Mouse (Mus musculus) midbrain, embryonic 13.5 days (tissue): Measurements from ENCODE around the gene Gm20662. TPM values are rescaled to one million over a fixed set of nuclear protein-coding genes. Genes with fewer than 3 reads are reported as not detected.
A peak's percentile ranks its signal among the peaks of the same experiment; 100 is the strongest.

Source experiments
- ATAC-seq: fragments of 200-750 bp; cut with Nextera tagmentation; 2 replicates; pipeline ENCODE4 v1.8.0; 2017; ENCODE audit warnings: mild to moderate bottlenecking, moderate TSS enrichment, moderate library complexity
- H3K27ac ChIP-seq: fragments of 300-500 bp; sonication (generic); 2 replicates; pipeline ENCODE4 v1.5.1; 2015; ENCODE audit warnings: inconsistent platforms, mild to moderate bottlenecking, moderate library complexity
- H3K27me3 ChIP-seq: fragments of 300-500 bp; sonication (generic); 2 replicates; pipeline ENCODE4 v1.6.1; 2015; ENCODE audit warnings: mild to moderate bottlenecking, inconsistent platforms
- H3K36me3 ChIP-seq: fragments of 300-500 bp; sonication (generic); 2 replicates; pipeline ENCODE4 v1.6.1; 2015; ENCODE audit warnings: mild to moderate bottlenecking, inconsistent platforms
- H3K4me1 ChIP-seq: fragments of 300-500 bp; sonication (generic); replicated peaks from 2 replicates; pipeline ENCODE4 v1.6.1; 2015; ENCODE audit warnings: inconsistent platforms
- H3K4me2 ChIP-seq: fragments of 300-500 bp; sonication (generic); replicated peaks from 2 replicates; pipeline ENCODE4 v1.6.1; 2015; ENCODE audit warnings: moderate library complexity, mild to moderate bottlenecking, inconsistent platforms
- H3K4me3 ChIP-seq: fragments of 300-500 bp; sonication (generic); replicated peaks from 2 replicates; pipeline ENCODE4 v1.5.1; 2015; ENCODE audit warnings: mild to moderate bottlenecking, inconsistent platforms
- H3K9ac ChIP-seq: fragments of 300-500 bp; sonication (generic); replicated peaks from 2 replicates; pipeline ENCODE4 v1.6.1; 2015; ENCODE audit warnings: mild to moderate bottlenecking, inconsistent platforms
- H3K9me3 ChIP-seq: fragments of 300-500 bp; sonication (generic); 2 replicates; pipeline ENCODE4 v1.6.1; 2016; ENCODE audit warnings: mild to moderate bottlenecking, inconsistent platforms
- WGBS: fragments of 180-500 bp; shearing (Covaris S2); methylation state at CpG from one replicate; pipeline ENCODE4 v1.1.7; 2015; 5-methylcytosine and 5-hydroxymethylcytosine counted together
- polyA plus RNA-seq: library from polyadenylated mRNA; unstranded; fragments of >200 nt; fragmentation: Nextera tagmentation; extraction: Ambion mirVana; gene quantifications from 2 replicates; pipeline ENCODE4 v1.2.1, GENCODE M21; 2015

Gene Gm20662
- polyA plus RNA-seq, 1 experiment from 2014 or later, result 0.36 TPM

- WGBS, result 92% methylated on average over 9 of the region's 9 CpGs
- no peak overlapping the region for H3K4me2 ChIP-seq
- H3K4me1 ChIP-seq, result peaks cover 23% of the 10 kb centered on the region
- H3K27ac ChIP-seq, result no peak overlapping the region
- no peak overlapping the region for H3K4me3 ChIP-seq
- ATAC-seq, result no peak
- peaks cover 11% of the 10 kb centered on the region; the same call in 1 of the 2 replicates for H3K36me3 ChIP-seq
- no peak overlapping the region for H3K9ac ChIP-seq
- H3K27me3 ChIP-seq, result no peaks in the 10 kb centered on the region
- no peaks in the 10 kb centered on the region for H3K9me3 ChIP-seq
These were observed 33.2 kb upstream of the Gm20662 start for GRCm38 (mm10) chr9:107962916-107963315.

- Histone ChIP-seq H3K4me2 (no peak overlapping the region), H3K4me1 (peaks cover 23% of the 10 kb centered on the region), H3K4me3 (no peak overlapping the region), H3K36me3 (peaks cover 14% of the 10 kb centered on the region), H3K9me3 (no peaks in the 10 kb centered on the region), H3K9ac (no peak overlapping the region), H3K27ac (no peak overlapping the region), H3K27me3 (no peaks in the 10 kb centered on the region)
- 28% methylated on average over 5 of the region's 5 CpGs for WGBS
- ATAC-seq, result peak; percentile 49; the same call in 1 of the 2 replicates
These were observed 32.4 kb upstream of the Gm20662 start for GRCm38 (mm10) chr9:107963700-107964099.

- Histone ChIP-seq H3K27me3 (no peaks in the 10 kb centered on the region), H3K4me3 (no peak overlapping the region), H3K9ac (no peak overlapping the region), H3K4me1 (peaks cover 23% of the 10 kb centered on the region), H3K9me3 (no peaks in the 10 kb centered on the region), H3K4me2 (no peak overlapping the region), H3K27ac (no peak overlapping the region), H3K36me3 (peaks cover 17% of the 10 kb centered on the region)
- WGBS, result 93% methylated on average over 9 of the region's 9 CpGs
- no peak for ATAC-seq
These were observed 31.5 kb upstream of the Gm20662 start for GRCm38 (mm10) chr9:107964681-107965080.

GRCm38 (mm10) chr9:107966676-107967075, 29.5 kb upstream of the Gm20662 start:
- WGBS, result 93% methylated on average over 10 of the region's 10 CpGs
- no peaks in the 10 kb centered on the region for H3K27me3 ChIP-seq
- H3K9me3 ChIP-seq, result no peaks in the 10 kb centered on the region
- no peak overlapping the region for H3K4me3 ChIP-seq
- ATAC-seq, result no peak
- no peak overlapping the region for H3K27ac ChIP-seq
- no peak overlapping the region for H3K4me2 ChIP-seq
- peaks cover 7% of the 10 kb centered on the region for H3K4me1 ChIP-seq
- peaks cover 25% of the 10 kb centered on the region for H3K36me3 ChIP-seq
- H3K9ac ChIP-seq, result no peak overlapping the region

GRCm38 (mm10) chr9:107967437-107967836, 28.7 kb upstream of the Gm20662 start:
- Histone ChIP-seq H3K9me3 (no peaks in the 10 kb centered on the region), H3K4me3 (no peak overlapping the region), H3K27me3 (no peaks in the 10 kb centered on the region), H3K36me3 (peaks cover 22% of the 10 kb centered on the region), H3K4me1 (no peaks in the 10 kb centered on the region), H3K27ac (no peak overlapping the region), H3K4me2 (no peak overlapping the region), H3K9ac (no peak overlapping the region)
- ATAC-seq, result no peak
- WGBS, result 87% methylated on average over 6 of the region's 6 CpGs

- 95% methylated on average over 7 of the region's 7 CpGs for WGBS
- Histone ChIP-seq H3K9me3 (no peaks in the 10 kb centered on the region), H3K4me3 (no peak overlapping the region), H3K4me1 (no peaks in the 10 kb centered on the region), H3K4me2 (no peak overlapping the region), H3K9ac (no peak overlapping the region), H3K27me3 (no peaks in the 10 kb centered on the region), H3K27ac (no peak overlapping the region), H3K36me3 (peaks cover 22% of the 10 kb centered on the region)
- ATAC-seq, result no peak
These were observed 27.6 kb upstream of the Gm20662 start for GRCm38 (mm10) chr9:107968531-107968930.

GRCm38 (mm10) chr9:107970311-107970710, 25.8 kb upstream of the Gm20662 start:
- no peaks in the 10 kb centered on the region for H3K9me3 ChIP-seq
- no peaks in the 10 kb centered on the region for H3K27me3 ChIP-seq
- no peak overlapping the region for H3K27ac ChIP-seq
- H3K36me3 ChIP-seq, result peaks cover 22% of the 10 kb centered on the region
- H3K4me2 ChIP-seq, result no peak overlapping the region
- no peak for ATAC-seq
- no peaks in the 10 kb centered on the region for H3K4me1 ChIP-seq
- H3K4me3 ChIP-seq, result no peak overlapping the region
- H3K9ac ChIP-seq, result no peak overlapping the region
- 94% methylated on average over 5 of the region's 5 CpGs for WGBS

- WGBS, result 85% methylated on average over 8 of the region's 8 CpGs
- H3K27me3 ChIP-seq, result no peaks in the 10 kb centered on the region
These were observed 24.2 kb upstream of the Gm20662 start for GRCm38 (mm10) chr9:107971690-107972541.

GRCm38 (mm10) chr9:107974491-107975171, 21.5 kb upstream of the Gm20662 start:
- Histone ChIP-seq H3K4me1 (no peaks in the 10 kb centered on the region), H3K27ac (no peak overlapping the region), H3K4me3 (no peak overlapping the region), H3K9me3 (no peaks in the 10 kb centered on the region), H3K36me3 (peaks cover 11% of the 10 kb centered on the region; the same call in 1 of the 2 replicates), H3K27me3 (no peaks in the 10 kb centered on the region), H3K9ac (no peak overlapping the region), H3K4me2 (no peak overlapping the region)
- 86% methylated on average over 10 of the region's 10 CpGs for WGBS
- no peak for ATAC-seq

More at GRCm38 (mm10) chr9:107971690-107972541, 24.2 kb upstream of the Gm20662 start:
- ATAC-seq, result no peak
- Histone ChIP-seq H3K9me3 (no peaks in the 10 kb centered on the region), H3K9ac (no peak overlapping the region), H3K36me3 (peaks cover 22% of the 10 kb centered on the region), H3K27ac (no peak overlapping the region), H3K4me1 (no peaks in the 10 kb centered on the region), H3K4me2 (no peak overlapping the region), H3K4me3 (no peak overlapping the region)

GRCm38 (mm10) chr9:107975399-107976386, 20.5 kb upstream of the Gm20662 start, which contains the start of gene Uba7:
Uba7 (plus strand) TSS chr9:107975505.
- no peak for ATAC-seq
- Histone ChIP-seq H3K4me2 (no peak within 1 kb of the TSS), H3K9me3 (no peaks in the 10 kb centered on the region), H3K27ac (no peak within 1 kb of the TSS), H3K4me1 (no peaks in the 10 kb centered on the region), H3K27me3 (no peaks in the 10 kb centered on the region), H3K36me3 (0 out of 2 replicates have a peak, but pooled peaks cover 1% of the 10 kb centered on the region), H3K9ac (no peak within 1 kb of the TSS), H3K4me3 (no peak within 1 kb of the TSS)
- WGBS, result 78% methylated on average over 12 of the region's 12 CpGs

GRCm38 (mm10) chr9:107978815-107979214, 17.3 kb upstream of the Gm20662 start:
- H3K4me3 ChIP-seq, result no peak overlapping the region
- peaks cover 16% of the 10 kb centered on the region; the same call in 1 of the 2 replicates for H3K4me1 ChIP-seq
- no peak for ATAC-seq
- no peak overlapping the region for H3K9ac ChIP-seq
- 91% methylated on average over 12 of the region's 12 CpGs for WGBS
- no peaks in the 10 kb centered on the region for H3K36me3 ChIP-seq
- H3K4me2 ChIP-seq, result no peak overlapping the region
- H3K27me3 ChIP-seq, result peaks cover 11% of the 10 kb centered on the region
- H3K9me3 ChIP-seq, result no peaks in the 10 kb centered on the region
- no peak overlapping the region for H3K27ac ChIP-seq
